Mouse (Mus musculus) lung, postnatal 0 days (tissue): Measurements from ENCODE around the gene Slc35c1.

Experiments
- CTCF ChIP-seq: IDR thresholded peaks from 2 replicates; pipeline ENCODE4 v1.5.1; 2016; ENCODE audit warnings: antibody characterized with exemption, mild to moderate bottlenecking
- EP300 ChIP-seq: IDR thresholded peaks from 2 replicates; pipeline ENCODE4 v1.6.1; 2016; ENCODE audit warnings: antibody characterized with exemption, mild to moderate bottlenecking, control low read depth

- TF ChIP-seq CTCF (no peak), EP300 (no peak)
Observed at GRCm38 (mm10) chr2:92443313-92443712, 17.0 kb downstream of the Slc35c1 start.
